Mouse (Mus musculus) urinary bladder, postnatal 14 days (tissue): Measurements from ENCODE around the gene Obscn.

ENCODE experiments used
- DNase-seq: peaks from one replicate; pipeline ENCODE4 v3.0.0; 2021; ENCODE audit warnings: low spot score

Gene Obscn

GRCm38 (mm10) chr11:58982471-58983097 lies 153.6 kb downstream of the Obscn start:
- DNase-seq, result no peak

GRCm38 (mm10) chr11:58981541-58982447 lies 154.4 kb downstream of the Obscn start:
- peak; percentile 52 for DNase-seq

- DNase-seq, result no peak
These were observed 155.7 kb downstream of the Obscn start for GRCm38 (mm10) chr11:58980381-58980990.

GRCm38 (mm10) chr11:58979661-58980060 lies 156.5 kb downstream of the Obscn start:
- DNase-seq, result peak; percentile 50

GRCm38 (mm10) chr11:58979183-58979582 lies 157.0 kb downstream of the Obscn start:
- DNase-seq, result no peak

- no peak for DNase-seq
These were observed 157.5 kb downstream of the Obscn start for GRCm38 (mm10) chr11:58978706-58979030.

- peak; percentile 56 for DNase-seq
These were observed 158.0 kb downstream of the Obscn start, which contains the start of gene Trim11 for GRCm38 (mm10) chr11:58978027-58978705. TSS of gene Trim11 (plus strand) at chr11:58978093.

- no peak for DNase-seq
These were observed 158.6 kb downstream of the Obscn start for GRCm38 (mm10) chr11:58977607-58978026.

- no peak for DNase-seq
These were observed 159.1 kb downstream of the Obscn start for GRCm38 (mm10) chr11:58977150-58977549.

- no peak for DNase-seq
These were observed 161.8 kb downstream of the Obscn start for GRCm38 (mm10) chr11:58974414-58974813.

GRCm38 (mm10) chr11:58971796-58972195 lies 164.4 kb downstream of the Obscn start:
- no peak for DNase-seq

GRCm38 (mm10) chr11:58970831-58971530 lies 165.2 kb downstream of the Obscn start:
- no peak for DNase-seq

GRCm38 (mm10) chr11:58969659-58970058 lies 166.5 kb downstream of the Obscn start:
- no peak for DNase-seq

- no peak for DNase-seq
These were observed 167.2 kb downstream of the Obscn start for GRCm38 (mm10) chr11:58969027-58969426.

- no peak for DNase-seq
These were observed 167.7 kb downstream of the Obscn start for GRCm38 (mm10) chr11:58968551-58968950.

GRCm38 (mm10) chr11:58967346-58967745 lies 168.9 kb downstream of the Obscn start:
- DNase-seq, result no peak

- DNase-seq, result no peak
These were observed 171.0 kb downstream of the Obscn start for GRCm38 (mm10) chr11:58965001-58965760.

GRCm38 (mm10) chr11:58964216-58964615 lies 172.0 kb downstream of the Obscn start:
- no peak for DNase-seq

GRCm38 (mm10) chr11:58963543-58963942 lies 172.7 kb downstream of the Obscn start:
- DNase-seq, result no peak

GRCm38 (mm10) chr11:58961364-58962177 lies 174.6 kb downstream of the Obscn start:
- DNase-seq, result no peak
